Mouse (Mus musculus) intestine, embryonic 14.5 days (tissue): ENCODE data around the gene Myadm. TPM values are rescaled to one million over a fixed set of nuclear protein-coding genes. Genes with fewer than 3 reads are reported as not detected.

ENCODE experiments used
- ATAC-seq: fragments of 200-750 bp; cut with Nextera tagmentation; replicated peaks from 2 replicates; pipeline ENCODE4 v1.8.0; 2017; ENCODE audit warnings: low read depth, moderate number of reproducible peaks, moderate TSS enrichment, moderate library complexity; ENCODE audit not compliant: low FRiP score, low TSS enrichment
- DNase-seq: peaks from one replicate; pipeline ENCODE4 v3.0.0-alpha.2; 2018; ENCODE audit warnings: low spot score
- H3K27ac ChIP-seq: fragments of 300-500 bp; sonication (generic); 2 replicates; pipeline ENCODE4 v1.5.1; 2014; ENCODE audit warnings: low read depth, mild to moderate bottlenecking, control low read depth
- H3K27me3 ChIP-seq: fragments of 300-500 bp; sonication (generic); replicated peaks from 2 replicates; pipeline ENCODE4 v1.6.1; 2014; ENCODE audit warnings: low read length, control low read depth; ENCODE audit not compliant: control insufficient read depth, insufficient read depth
- H3K36me3 ChIP-seq: fragments of 300-500 bp; sonication (generic); 2 replicates; pipeline ENCODE4 v1.6.1; 2014; ENCODE audit warnings: low read length, control low read depth; ENCODE audit not compliant: control insufficient read depth, insufficient read depth
- H3K4me1 ChIP-seq: fragments of 300-500 bp; sonication (generic); replicated peaks from 2 replicates; pipeline ENCODE4 v1.6.1; 2014; ENCODE audit warnings: low read length, control low read depth, mixed read lengths; ENCODE audit not compliant: control insufficient read depth, insufficient read depth
- H3K4me2 ChIP-seq: fragments of 300-500 bp; sonication (generic); 2 replicates; pipeline ENCODE4 v1.6.1; 2014; ENCODE audit warnings: low read length
- H3K4me3 ChIP-seq: fragments of 300-500 bp; sonication (generic); 2 replicates; pipeline ENCODE4 v1.5.1; 2014; ENCODE audit warnings: low read depth, low read length, control low read depth, mixed read lengths
- H3K9ac ChIP-seq: fragments of 300-500 bp; sonication (generic); 2 replicates; pipeline ENCODE4 v1.6.1; 2014; ENCODE audit warnings: mild to moderate bottlenecking, low read length
- H3K9me3 ChIP-seq: fragments of 300-500 bp; sonication (generic); 2 replicates; pipeline ENCODE4 v1.6.1; 2016; ENCODE audit warnings: low read length, control low read depth; ENCODE audit not compliant: control insufficient read depth
- WGBS: fragments of 180-500 bp; shearing (Covaris S2); extraction: QIAGEN DNeasy Blood & Tissue Kit; methylation state at CpG from one replicate; pipeline ENCODE4 v1.1.7; 2014; 5-methylcytosine and 5-hydroxymethylcytosine counted together
- polyA plus RNA-seq: library from polyadenylated mRNA; unstranded; fragments of >200 nt; fragmentation: Nextera tagmentation; extraction: Ambion mirVana; gene quantifications from 2 replicates; pipeline ENCODE4 v1.2.1, GENCODE M21; 2014

Gene Myadm
- polyA plus RNA-seq, 1 experiment from 2014 or later: 182 TPM

DNA sequence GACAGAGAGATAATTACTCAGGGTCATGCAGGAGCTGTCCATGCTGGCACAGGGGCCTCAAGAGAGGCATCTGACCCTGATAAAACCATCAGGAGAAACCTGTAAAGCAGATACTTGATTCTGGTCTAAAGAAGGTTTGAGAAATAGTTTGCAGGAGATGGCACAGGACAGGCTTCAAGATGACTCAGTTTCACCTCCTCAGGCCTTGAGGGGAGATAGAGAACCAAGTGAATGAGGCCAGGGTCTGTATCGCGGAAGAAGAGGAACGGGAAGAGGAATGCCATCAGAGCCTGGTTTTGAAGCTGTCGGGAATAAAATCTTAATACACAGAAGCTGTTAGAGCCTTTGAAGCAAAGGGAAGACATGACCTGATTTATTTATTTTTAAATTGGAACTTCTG is 28.8 kb downstream of the Myadm start:
- 46% methylated on average over 4 of the region's 4 CpGs for WGBS
- H3K9ac ChIP-seq: no peak overlapping the region
- no peaks in the 10 kb centered on the region for H3K4me1 ChIP-seq
- no peaks in the 10 kb centered on the region for H3K27me3 ChIP-seq
- H3K36me3 ChIP-seq: no peaks in the 10 kb centered on the region
- no peaks in the 10 kb centered on the region for H3K9me3 ChIP-seq
- ATAC-seq (no peak), DNase-seq (no peak)
- no peak overlapping the region for H3K4me2 ChIP-seq
- H3K4me3 ChIP-seq: no peak overlapping the region
- no peak overlapping the region for H3K27ac ChIP-seq

DNA sequence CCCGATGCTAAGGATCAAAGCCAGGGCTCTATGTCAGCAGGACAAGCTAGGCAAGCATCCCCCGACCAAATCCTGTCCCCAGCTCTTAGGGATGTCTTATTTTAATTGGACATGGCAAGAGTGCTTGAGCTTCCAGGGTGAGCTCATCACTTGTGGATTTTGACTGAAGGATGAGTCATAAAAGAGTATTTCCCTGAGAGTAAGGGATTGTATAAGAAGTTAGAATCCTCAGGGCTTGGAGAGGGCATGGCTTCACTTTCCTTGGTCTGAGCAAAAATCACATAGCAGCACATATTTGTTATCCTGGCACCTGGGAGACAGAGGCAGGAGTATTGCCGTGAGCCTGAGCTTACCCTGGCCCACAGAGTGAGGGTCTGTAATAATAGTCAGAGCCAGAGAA is 32.0 kb downstream of the Myadm start:
- 68% methylated on average over 3 of the region's 3 CpGs for WGBS
- H3K9ac ChIP-seq: no peak overlapping the region

DNA sequence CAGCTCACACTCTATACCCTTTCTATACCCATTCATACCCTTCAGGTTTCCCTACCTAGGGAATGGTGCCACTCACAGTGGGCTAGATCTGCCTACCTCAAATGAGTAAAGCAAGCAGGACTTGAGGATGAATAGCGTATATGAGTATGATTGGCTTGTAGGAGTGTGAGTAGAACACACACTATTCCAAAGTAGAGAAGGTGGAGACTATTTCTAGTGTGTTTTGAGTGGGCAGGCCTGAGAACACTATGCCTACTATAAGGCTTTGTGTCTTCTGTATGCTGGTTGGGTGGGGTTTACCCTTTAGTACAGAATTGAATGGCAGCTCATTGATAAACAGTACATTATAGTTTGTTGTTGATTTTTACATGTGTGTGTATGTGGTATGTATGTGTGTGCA is 34.9 kb downstream of the Myadm start:
- no peak overlapping the region for H3K9ac ChIP-seq
- H3K4me2 ChIP-seq: no peak overlapping the region
- ATAC-seq (no peak), DNase-seq (no peak)
- H3K27me3 ChIP-seq: no peaks in the 10 kb centered on the region
- no peaks in the 10 kb centered on the region for H3K9me3 ChIP-seq
- 96% methylated on average over 1 of the region's 1 CpGs for WGBS
- H3K4me1 ChIP-seq: no peaks in the 10 kb centered on the region
- H3K27ac ChIP-seq: no peak overlapping the region
- H3K4me3 ChIP-seq: no peak overlapping the region
- H3K36me3 ChIP-seq: no peaks in the 10 kb centered on the region

More for the DNA sequence above, 32.0 kb downstream of the Myadm start:
- ATAC-seq (no peak), DNase-seq (no peak)
- no peak overlapping the region for H3K4me2 ChIP-seq
- no peak overlapping the region for H3K4me3 ChIP-seq
- H3K4me1 ChIP-seq: no peaks in the 10 kb centered on the region
- no peaks in the 10 kb centered on the region for H3K9me3 ChIP-seq
- H3K36me3 ChIP-seq: no peaks in the 10 kb centered on the region
- no peaks in the 10 kb centered on the region for H3K27me3 ChIP-seq
- H3K27ac ChIP-seq: no peak overlapping the region

DNA sequence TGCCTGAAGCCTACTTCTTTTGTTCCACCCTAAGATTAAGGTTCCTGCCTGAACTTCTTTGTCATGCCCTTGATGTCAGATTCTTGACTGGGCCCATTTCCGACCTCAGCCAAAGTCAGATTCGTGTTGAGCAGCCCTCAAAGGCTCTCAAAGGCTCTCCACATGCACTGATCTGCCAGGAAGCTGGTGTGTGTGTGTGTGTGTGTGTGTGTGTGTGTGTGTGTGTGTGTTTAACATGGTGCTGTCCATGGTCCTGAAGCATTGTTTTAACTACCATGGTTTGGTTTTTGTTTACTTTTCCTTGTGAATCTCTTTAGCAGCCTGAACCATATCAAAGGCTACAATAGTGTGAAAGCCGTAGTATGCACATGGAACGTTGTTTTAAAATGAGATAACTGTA is 39.1 kb downstream of the Myadm start:
- ATAC-seq: no peak
- H3K36me3 ChIP-seq: no peaks in the 10 kb centered on the region
- H3K27ac ChIP-seq: no peak overlapping the region
- peaks cover 11% of the 10 kb centered on the region; the same call in 1 of the 2 replicates for H3K4me1 ChIP-seq
- no peaks in the 10 kb centered on the region; the same call in 1 of the 2 replicates for H3K27me3 ChIP-seq
- 67% methylated on average over 4 of the region's 4 CpGs for WGBS
- H3K4me2 ChIP-seq: no peak overlapping the region
- DNase-seq: no peak
- no peak overlapping the region for H3K9ac ChIP-seq
- no peak overlapping the region for H3K4me3 ChIP-seq
- H3K9me3 ChIP-seq: no peaks in the 10 kb centered on the region

DNA sequence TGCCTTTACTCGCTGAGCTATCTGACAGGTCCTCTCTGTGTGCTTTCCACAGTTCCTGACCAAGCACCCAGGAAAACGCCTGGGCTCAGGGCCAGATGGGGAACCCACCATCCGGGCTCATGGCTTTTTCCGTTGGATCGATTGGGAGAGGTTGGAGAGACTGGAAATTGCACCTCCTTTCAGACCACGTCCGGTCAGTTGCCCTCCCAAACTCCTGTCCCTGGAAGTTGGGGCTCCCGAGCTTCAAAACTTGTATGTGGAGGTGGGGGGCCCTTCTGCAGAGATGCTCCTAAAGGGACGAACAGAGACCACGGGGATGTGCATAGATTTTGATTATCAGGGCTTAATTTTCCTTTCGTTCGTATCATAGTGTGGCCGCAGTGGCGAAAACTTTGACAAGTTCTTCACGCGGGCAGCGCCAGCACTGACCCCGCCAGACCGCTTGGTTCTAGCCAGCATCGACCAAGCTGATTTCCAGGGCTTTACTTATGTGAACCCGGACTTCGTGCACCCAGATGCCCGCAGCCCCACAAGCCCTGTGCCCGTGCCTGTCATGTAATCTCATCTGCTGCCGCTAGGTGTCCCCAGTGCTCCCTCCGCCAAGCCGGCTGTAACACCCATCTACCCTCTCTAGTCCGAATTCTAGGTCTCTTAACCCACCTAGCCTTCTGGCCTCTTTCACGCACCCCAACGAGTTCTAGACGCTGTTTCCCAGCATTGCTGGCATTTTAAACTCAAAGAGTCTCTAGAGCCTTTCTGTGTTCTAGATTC is 41.1 kb downstream of the Myadm start:
- 0 out of 2 replicates have a peak, but pooled peaks have one; percentile 41 for ATAC-seq
- 0 out of 2 replicates have a peak overlapping the region, but pooled peaks have one; percentile 7 for H3K4me3 ChIP-seq
- H3K4me1 ChIP-seq: peaks cover 16% of the 10 kb centered on the region; the same call in 1 of the 2 replicates
- peak overlapping the region; percentile 36 for H3K4me2 ChIP-seq
- peak; percentile 89 for DNase-seq
- H3K27me3 ChIP-seq: no peaks in the 10 kb centered on the region; the same call in 1 of the 2 replicates
- no peak overlapping the region for H3K9ac ChIP-seq
- H3K27ac ChIP-seq: no peak overlapping the region
- H3K9me3 ChIP-seq: no peaks in the 10 kb centered on the region
- 18% methylated on average over 31 of the region's 31 CpGs for WGBS
- no peaks in the 10 kb centered on the region for H3K36me3 ChIP-seq

DNA sequence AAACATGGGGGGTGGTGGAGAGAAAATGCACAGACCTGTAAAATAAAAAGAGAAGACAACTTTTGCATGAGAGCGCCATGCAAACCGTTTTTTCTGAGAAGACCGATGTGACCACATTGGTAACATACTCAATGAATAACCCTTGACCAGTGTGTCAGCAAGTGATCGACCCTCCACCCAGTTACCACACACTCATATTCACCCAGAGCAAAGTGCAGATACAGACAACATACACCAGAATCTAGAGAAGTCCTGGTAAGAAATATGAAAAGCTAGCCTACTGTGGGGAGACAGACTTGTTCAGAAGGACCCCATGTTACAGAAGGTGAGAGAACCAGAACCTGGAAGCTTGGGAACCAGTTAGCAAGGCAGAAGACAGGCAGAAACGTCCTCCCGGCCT is 42.3 kb downstream of the Myadm start:
- no peak overlapping the region for H3K9ac ChIP-seq
- peak overlapping the region; percentile 83; the same call in 1 of the 2 replicates for H3K27ac ChIP-seq
- 47% methylated on average over 6 of the region's 6 CpGs for WGBS

DNA sequence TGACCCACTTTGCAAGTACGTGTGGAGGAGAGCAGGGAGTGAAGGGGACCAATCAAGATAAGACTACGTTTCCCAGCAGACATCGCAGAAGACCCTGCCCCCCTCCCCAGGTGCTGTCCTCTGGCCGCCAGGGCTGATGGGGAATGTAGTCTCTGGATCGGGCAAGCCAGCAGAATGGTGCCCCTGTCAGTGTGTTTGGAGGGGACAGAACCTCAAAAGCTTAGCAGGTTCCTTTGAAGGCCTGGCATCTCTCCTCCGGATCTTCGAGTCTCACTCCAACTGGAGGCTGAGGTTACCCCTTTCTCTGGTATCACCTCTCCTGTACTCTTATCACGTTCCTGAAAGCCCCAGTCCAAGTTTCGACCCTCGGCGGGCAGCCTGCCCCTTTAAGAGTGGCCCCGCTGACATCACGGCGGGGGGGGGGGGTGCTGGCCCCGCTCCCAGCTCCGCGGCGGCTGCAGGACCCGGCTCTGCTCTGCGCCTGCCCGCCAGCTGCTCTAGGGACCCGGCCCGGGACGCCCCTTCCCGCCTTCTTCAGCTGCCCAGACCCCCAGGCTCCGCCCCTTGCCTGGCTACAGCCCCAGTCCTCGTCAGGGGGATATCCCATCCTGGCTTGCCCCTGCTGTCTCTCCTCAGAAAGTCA is 42.8 kb downstream of the Myadm start:
- ATAC-seq (peak; percentile 92), DNase-seq (peak; percentile 90)
- Histone ChIP-seq H3K9me3 (no peaks in the 10 kb centered on the region), H3K27ac (peak overlapping the region; percentile 83; the same call in 1 of the 2 replicates), H3K27me3 (no peaks in the 10 kb centered on the region; the same call in 1 of the 2 replicates), H3K9ac (peak overlapping the region; percentile 72; the same call in 1 of the 2 replicates), H3K4me3 (peak overlapping the region; percentile 60), H3K36me3 (no peaks in the 10 kb centered on the region), H3K4me2 (peak overlapping the region; percentile 67), H3K4me1 (peaks cover 16% of the 10 kb centered on the region; the same call in 1 of the 2 replicates)
- under 1% methylated on average over 25 of the region's 27 CpGs for WGBS

More for the DNA sequence above, 42.3 kb downstream of the Myadm start:
- Histone ChIP-seq H3K4me2 (peak overlapping the region; percentile 67), H3K27me3 (no peaks in the 10 kb centered on the region; the same call in 1 of the 2 replicates), H3K4me3 (peak overlapping the region; percentile 60), H3K9me3 (no peaks in the 10 kb centered on the region), H3K36me3 (no peaks in the 10 kb centered on the region), H3K4me1 (peaks cover 16% of the 10 kb centered on the region; the same call in 1 of the 2 replicates)
- ATAC-seq (no peak), DNase-seq (no peak)

DNA sequence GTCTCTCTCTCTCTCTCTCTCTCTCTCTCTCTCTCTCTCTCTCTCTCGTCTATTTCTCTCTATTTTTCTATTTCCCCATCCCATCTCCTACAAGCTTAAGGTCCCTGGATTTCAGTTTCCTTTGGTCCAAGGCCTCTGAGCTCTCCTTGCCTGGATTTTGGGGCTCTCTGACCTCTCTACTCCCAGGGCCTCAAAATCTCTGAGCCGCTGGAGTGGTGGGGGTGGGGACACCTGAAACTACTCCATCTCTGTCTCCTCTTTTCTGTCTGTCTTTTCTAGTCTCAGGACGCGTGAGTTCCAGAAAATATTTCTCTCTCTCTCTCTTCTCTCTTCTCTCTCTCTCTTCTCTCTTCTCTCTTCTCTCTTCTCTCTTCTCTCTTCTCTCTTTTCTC is 43.3 kb downstream of the Myadm start:
- H3K9me3 ChIP-seq: no peaks in the 10 kb centered on the region
- H3K27me3 ChIP-seq: no peaks in the 10 kb centered on the region; the same call in 1 of the 2 replicates
- WGBS: 4% methylated on average over 4 of the region's 4 CpGs
- H3K4me2 ChIP-seq: peak overlapping the region; percentile 67
- H3K27ac ChIP-seq: peak overlapping the region; percentile 83
- H3K4me3 ChIP-seq: peak overlapping the region; percentile 60
- ATAC-seq (no peak), DNase-seq (peak; percentile 67)
- H3K4me1 ChIP-seq: peaks cover 16% of the 10 kb centered on the region; the same call in 1 of the 2 replicates
- H3K36me3 ChIP-seq: no peaks in the 10 kb centered on the region
- peak overlapping the region; percentile 72 for H3K9ac ChIP-seq
